Mouse (Mus musculus) kidney, postnatal 25 days (tissue): ENCODE measurements at regions not wholly inside any gene's neighbourhood (a gene's known extent, or its start where the extent isn't known, plus 50 kb on each side); places are given as distances from the start of the nearest gene placed in this dataset.
"Not testable (repeated sequence)": the region's sequence is repeated elsewhere in the genome, so short reads cannot be mapped to it uniquely, and the experiment has no call there.

Experiments
- DNase-seq, 2 experiments: peaks; one replicate each; pipeline ENCODE4 v3.0.0; 2021; ENCODE audit warnings: mixed read lengths in 2 of 2

- peak; percentile 16 to 45 for DNase-seq
Measured at GRCm38 (mm10) chr14:82586116-82586515, 1857.2 kb upstream of the Pcdh17 start.

GRCm38 (mm10) chr14:82607631-82608030 is 1835.7 kb upstream of the Pcdh17 start:
- DNase-seq: no peak

GRCm38 (mm10) chr14:82610726-82611125 is 1832.6 kb upstream of the Pcdh17 start:
- not testable (repeated sequence) for DNase-seq
